Mouse (Mus musculus): ENCODE measurements at regions not wholly inside any gene's neighbourhood (a gene's known extent, or its start where the extent isn't known, plus 50 kb on each side); places are given as distances from the start of the nearest gene placed in this dataset.

DNA sequence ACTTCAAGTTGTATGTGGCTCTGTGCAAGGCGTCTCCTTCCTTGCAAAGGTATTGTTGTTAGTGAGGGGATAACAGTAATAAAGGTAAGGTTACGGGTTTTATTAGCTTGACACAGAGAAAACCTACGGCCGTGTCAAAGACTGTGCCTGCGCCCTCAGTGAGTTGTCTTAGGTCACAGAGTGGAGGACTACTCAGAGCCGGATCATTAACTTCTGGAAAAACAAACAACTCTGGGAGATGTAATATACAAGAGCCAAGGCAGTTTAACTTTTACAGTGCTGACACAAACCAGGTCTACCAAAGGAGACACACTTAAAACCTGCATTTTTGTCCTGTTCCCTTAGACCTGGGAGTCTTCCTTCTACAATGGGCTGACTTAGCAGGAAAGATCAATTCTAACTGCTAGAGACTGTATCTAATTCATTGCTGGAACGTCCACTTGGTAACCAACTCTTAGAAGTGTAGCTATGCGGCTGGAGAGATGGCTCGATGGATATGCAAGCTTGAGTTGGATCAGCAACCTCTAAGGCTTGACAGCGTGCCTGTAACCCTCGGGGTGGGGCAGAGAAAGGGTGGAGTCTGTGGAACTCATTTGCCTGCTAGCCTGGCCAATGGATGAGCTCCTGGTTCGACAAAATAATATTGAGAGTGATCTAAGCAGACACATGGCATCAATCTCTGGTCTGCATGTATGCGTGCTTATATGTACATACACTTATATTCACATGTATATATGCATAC, 115.5 kb upstream of the Adgrl2 start:
- DNase-seq (ENCODE audit: low spot score): no peak

DNA sequence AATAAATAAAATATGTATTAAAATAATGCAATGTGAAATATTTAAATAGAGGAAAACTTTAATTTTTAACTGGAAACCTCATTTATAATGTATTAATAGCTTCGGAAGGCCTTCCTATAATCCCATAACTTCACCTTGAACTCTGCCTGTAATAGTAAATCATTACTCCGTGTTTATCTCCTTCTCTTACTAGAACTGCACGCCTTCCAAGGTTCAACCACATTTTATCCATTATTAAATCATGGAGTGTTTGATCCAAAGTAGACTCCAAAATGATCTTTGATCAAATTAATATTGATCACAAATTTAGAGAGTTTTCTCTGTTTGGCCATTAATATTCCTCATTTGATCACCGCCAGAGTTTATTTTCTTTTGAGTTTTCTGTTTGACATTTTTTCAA, 114.8 kb upstream of the Adgrl2 start:
- no peak for DNase-seq (ENCODE audit: low spot score)

DNA sequence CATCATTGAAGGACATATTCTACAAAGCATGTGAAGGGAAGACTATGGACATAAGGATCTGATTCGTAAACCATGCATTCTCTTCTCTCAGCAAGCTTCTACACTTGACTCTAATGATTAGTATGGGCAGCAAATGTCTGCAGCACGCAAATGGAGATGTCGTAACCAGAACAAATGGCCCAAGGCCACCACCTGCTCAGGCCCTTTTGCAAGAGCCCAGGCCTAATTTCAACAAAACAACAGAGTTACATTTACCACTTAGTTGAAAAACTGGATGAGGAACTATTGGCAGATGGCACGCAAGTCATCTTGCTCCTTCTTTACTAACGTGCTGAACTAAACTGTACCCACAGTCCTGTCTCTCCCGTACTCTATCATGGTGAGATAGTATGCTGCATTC, 113.7 kb upstream of the Adgrl2 start:
- DNase-seq (ENCODE audit: low spot score): no peak

DNA sequence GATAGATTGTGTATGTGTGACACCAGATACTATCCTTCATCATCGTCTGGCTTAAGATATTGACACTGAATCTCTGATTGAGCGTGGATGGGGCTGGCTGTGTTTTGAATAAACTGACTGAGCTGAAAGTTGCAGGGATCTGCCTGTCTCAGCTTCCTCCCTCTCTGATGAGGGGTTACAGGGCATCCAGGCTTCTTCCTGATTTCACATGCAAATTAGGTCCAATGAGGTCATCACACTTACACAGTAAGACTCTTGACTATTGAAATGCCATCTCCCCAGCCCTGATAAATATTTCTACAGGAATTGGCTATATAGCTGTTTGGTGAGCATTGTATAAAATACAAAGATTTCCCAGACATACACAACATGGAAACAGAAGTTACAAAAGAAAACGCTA, 113.1 kb upstream of the Adgrl2 start:
- no peak for DNase-seq (ENCODE audit: low spot score)

DNA sequence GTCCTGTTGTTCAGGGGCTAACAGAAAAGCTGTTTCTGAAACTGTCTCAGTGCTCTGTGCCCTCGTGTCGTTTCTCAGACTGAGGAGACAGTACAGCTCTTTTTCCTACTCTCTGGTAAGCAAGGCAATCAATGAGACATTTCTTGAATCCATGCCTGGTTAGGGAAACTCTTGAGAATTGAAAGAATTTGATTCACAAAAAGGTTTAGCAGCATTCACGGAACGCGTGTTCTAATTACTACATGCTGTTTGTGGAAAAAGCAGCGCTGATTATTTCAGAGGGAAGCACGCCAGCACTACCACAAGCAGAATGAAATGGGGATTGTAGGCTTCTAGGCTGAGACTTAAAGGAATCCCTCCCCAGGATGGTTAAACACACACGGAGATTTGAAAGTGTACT, 112.5 kb upstream of the Adgrl2 start:
- DNase-seq (ENCODE audit: low spot score): no peak

DNA sequence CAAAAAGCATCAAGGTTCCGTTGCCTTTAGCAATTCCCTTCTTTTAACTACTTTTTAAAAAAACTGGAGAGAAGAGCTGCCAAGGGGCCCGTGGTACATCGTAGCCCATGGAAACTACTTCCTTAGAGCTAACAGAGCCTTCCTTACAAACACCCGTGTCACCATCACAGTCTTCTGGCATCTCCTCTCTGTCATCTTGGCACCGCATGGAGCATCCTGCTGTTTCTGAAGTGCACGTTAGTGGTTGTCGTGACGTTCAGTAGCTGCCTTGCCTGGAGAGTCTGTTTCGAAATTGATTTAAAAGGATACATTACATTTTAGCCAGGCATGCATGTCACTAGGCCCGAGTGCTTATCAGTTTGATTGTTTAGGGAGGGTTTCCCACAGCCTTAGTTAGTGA, 111.4 kb upstream of the Adgrl2 start:
- DNase-seq (ENCODE audit: low spot score): no peak

DNA sequence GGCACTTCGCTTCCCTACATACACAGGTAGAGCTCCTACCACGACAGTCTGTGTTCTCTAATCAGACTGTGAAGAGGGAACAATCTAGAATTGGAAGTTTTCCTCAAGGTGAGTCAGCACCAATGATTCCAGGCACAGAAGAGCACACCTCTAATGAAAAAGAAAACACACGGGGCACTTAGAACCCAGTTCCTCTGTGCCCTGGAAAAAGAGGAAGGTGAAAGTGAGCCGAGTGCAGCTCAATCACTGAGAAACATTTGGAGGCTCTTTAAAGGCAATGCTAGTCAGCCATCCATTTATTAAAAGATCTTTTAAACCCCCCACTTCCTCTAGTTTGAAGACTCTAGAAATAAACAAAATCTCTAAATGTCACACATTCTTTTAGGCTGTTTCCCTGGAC, 108.4 kb upstream of the Adgrl2 start:
- DNase-seq (ENCODE audit: low spot score): no peak

DNA sequence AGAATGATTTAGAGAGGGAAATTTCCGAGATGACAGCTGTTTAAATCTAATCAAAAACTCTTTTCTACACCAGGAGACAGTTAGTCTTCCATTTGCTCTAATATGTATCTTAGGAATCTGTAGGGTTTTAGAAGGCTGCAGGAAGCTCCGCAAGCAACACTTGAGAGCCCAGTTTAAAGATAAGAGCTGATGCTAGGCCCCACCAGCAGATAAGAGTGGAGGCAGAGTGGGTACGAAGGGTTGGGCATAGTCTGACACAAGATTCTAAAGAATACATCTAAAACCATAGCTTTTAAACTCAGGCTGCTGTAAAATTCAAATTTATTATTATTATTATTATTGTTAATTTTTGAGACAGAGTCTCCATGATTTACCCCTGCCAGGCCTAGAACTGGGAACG, 106.7 kb upstream of the Adgrl2 start:
- no peak for DNase-seq (ENCODE audit: low spot score)

DNA sequence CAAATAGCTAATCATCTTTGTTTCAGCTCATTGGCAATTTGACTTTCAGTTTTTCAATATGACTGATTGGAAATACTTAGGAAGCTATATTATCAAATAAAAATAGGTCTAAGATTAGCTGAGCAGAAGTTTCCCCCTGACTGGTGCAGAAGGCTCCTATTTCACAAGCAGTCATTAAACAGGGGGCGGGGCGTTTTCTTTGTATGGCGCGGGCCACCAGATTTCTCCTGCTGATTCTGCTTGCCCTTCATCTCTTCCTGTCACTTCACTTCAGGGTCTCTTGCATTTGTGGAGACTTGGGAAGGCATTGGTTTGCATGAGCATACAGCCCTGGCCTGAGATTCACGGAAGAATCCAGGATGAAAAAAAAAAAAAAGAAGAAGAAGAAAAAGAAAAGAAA, 102.3 kb upstream of the Adgrl2 start:
- DNase-seq (ENCODE audit: low spot score): no peak

DNA sequence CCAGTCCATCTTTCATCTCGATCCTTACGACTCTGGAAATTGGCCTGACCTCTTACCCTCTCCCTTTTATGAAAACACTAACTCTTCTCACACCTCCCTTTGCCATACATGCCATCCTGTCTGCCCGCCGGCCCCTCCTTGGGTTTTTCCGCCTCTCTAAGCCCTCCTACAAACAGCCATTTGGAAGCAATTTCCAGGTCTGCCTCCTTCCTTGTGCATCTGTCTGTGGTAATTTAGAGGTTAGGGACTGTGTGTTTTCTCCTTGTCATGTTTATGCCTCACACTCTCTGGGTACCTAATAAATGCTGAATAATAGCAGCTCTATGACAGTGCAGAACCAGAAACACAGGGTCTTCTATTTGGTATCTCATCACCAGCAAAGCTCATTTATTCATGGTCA, 99.7 kb upstream of the Adgrl2 start:
- no peak for DNase-seq (ENCODE audit: low spot score)

DNA sequence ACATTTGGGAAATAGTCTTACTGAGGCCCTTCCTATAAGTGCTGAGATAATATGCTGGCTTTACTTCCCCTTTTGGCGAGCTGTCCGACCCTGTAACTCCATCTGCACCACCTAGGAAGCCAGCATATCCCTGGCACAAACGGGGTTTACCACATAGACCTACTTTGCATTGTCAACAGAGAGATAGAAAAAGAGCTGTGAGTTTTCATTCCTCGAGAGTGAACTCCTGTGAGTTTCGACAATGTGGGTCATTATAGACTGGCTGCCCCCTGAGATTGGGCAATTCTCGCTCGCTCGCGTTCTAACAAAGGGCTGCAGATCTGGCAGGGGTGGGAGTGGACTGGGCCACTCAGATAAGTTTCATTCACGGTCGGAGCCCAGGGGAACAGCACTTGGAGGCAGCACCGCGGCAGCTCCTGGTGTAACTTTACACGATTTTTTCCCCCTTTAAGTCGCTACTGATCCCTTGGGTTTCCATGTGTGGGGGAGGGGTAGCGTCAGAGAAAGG, 98.3 kb upstream of the Adgrl2 start:
- no peak for DNase-seq (ENCODE audit: low spot score)

DNA sequence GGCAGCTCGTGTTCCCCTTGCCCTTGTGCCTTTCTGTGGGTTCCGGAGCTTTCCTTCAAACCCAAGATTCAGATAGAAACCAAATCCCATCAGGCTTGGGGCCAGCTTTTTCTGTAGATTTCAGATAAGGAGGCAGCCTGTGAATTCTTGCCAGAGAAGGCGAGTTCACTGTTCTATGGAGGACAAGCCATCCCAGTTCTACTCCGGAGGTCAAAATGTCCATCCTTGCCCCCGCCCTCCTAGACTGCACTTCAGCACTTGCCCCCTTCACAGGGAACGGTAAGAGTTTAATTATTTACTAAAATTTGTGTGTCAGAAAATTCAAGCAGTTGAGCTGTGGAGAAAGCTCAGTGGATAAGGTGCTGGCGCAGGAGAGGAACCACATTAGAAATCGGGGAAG, 97.1 kb upstream of the Adgrl2 start:
- DNase-seq (ENCODE audit: low spot score): no peak

DNA sequence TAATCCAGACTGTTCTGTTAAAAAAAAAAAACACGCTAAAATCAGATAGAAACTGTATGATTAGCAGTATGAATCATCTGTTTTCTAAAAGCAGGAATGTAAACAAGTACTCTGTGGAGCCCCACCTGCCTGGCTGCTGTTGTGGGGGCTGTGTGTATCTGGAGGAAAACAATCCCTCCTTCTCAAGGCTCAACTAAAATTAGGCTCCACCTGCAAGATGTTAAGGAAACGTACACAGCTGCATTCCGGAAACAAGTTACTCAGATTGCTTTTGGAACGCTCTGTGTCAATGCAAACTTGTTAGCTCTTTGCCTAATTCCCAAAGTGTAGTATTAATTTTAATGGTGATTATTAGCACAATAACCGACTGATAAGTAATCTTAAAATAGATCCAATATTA, 96.3 kb upstream of the Adgrl2 start:
- DNase-seq (ENCODE audit: low spot score): no peak

DNA sequence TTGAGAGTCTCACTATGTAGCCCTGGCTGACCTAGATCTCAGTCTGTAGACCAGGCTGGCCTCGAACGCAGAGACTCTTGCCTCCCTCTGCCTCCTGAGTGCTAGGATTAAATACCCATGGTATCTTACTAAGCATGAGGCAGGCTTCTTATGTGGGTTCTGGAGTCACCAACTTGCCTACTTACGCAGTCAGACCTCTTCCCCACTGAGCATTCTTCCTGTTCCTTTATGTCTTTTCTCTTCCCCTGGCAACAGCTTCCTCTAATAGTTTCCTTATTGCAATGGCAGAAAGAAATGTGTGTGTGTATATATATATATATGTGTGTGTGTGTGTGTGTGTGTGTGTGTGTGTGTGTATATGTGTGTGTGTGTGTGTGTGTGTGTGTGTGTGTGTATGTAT, 95.7 kb upstream of the Adgrl2 start:
- no peak for DNase-seq (ENCODE audit: low spot score)

DNA sequence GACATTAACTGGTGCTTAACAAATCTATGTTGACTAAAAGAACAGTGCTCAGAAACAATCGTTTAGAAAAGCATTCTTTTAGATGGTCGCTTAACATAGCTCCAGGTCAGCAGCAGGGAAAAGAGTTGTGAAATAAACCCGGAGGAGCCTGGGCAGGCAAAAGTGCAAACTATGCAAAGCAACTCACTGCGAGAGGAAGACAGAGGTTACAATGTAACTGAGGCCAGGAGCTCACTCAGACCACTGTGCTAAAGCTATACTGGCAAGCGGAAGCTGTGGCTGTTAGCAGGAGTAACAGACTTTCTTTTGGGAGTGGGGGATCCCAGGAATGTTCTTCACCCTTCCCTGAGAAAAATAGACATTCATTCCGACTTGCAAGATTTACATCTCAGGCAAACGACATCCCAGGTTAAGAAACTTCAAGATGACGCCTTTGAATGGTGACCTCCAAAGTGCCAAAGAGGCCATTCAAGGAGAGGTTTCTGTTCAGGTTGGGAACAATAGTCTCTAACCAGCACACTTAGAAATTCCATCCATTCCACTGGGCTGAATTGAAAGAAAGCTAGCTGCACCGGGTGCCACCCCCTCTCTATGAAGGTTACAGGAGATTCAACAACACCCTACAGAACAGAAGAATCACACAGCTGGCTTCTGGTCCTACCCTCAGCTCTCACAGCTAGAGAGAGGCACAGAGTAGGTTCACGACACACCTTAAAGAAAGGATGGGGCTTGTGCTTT, 94.7 kb upstream of the Adgrl2 start:
- DNase-seq (ENCODE audit: low spot score): no peak

DNA sequence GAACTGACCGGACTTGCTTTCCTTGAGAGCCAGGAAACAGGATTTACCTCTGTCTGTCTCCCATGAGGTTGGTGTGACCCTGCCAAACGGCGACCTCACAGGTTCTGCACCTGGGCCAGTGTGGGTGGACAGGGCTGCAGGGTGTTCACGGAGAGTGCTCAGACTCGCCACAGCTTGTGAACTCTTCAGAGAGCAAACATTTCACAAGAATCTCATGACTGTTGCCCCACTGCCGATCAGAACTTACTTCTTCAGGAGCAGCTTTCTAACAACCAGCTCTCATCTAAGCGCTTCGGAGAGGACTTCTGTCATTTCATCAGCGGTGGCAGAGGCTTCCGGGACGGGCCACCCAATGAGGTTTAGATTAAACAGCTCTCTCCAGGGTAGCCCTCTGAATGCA, 93.0 kb upstream of the Adgrl2 start:
- DNase-seq (ENCODE audit: low spot score): no peak

DNA sequence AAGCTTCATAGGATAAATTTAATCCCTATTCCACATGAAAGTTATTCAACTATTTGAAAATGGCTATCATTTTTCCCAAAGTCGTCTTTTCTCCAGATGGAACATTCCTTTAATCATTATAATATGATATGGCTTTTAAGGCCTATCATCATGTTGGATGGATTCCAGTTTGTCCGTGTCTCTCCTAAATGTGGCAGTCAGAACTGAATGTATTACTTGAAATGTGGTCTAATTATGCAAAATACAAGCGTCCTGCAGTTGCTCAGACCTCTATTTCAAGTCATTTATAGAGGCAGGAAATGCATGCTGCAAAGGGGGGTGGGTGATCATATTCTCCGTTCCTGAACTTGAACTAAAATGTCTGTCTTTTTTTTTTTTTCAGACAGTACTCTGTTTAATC, 88.5 kb upstream of the Adgrl2 start:
- no peak for DNase-seq (ENCODE audit: low spot score)

DNA sequence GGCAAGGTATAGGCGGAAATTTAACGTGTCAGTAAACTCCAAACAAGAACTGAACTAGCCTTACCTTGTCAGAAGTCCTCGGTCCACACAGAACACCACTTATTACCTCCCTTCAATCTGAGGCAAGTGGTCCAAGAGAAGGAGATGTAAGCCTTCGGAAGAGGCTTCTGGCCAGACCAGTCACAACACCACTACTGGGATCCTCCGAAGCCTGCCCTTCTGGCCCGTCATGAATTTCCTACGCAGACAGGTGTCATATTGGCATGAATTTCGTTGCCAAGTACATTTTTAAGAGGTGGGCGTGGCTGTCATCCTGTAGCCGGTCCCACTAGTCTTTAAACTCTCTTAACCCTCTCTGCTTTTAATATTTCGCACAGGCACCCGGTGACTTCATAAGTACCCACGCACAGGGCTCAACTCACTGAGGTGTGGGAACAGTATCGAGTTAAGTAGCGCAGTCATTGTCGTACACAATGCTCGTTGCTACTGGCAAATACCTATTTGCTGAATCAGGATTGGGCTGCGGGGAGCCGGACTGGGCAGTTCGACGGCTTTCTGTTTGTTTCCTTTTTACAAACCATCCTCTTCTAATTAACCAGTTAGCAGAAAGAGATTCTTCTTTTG, 86.7 kb upstream of the Adgrl2 start:
- DNase-seq (ENCODE audit: low spot score): no peak

DNA sequence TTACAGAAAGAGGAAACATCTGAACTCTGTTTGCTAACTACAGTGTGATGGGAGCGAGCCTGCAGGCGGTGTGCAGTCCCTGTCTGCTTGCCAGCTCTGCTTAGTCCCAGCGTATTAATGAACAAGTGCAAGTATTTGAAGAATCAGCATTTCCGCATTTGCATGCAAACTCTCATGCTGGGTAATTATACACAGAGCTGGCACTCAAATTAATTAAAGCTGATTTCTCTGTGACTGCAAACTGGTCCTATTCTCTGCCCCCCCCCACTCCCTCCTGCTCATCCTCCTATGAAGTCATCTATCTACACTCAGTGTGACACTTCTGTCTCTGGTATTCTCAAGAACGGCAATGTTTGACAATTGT, 85.1 kb upstream of the Adgrl2 start:
- no peak for DNase-seq (ENCODE audit: low spot score)

DNA sequence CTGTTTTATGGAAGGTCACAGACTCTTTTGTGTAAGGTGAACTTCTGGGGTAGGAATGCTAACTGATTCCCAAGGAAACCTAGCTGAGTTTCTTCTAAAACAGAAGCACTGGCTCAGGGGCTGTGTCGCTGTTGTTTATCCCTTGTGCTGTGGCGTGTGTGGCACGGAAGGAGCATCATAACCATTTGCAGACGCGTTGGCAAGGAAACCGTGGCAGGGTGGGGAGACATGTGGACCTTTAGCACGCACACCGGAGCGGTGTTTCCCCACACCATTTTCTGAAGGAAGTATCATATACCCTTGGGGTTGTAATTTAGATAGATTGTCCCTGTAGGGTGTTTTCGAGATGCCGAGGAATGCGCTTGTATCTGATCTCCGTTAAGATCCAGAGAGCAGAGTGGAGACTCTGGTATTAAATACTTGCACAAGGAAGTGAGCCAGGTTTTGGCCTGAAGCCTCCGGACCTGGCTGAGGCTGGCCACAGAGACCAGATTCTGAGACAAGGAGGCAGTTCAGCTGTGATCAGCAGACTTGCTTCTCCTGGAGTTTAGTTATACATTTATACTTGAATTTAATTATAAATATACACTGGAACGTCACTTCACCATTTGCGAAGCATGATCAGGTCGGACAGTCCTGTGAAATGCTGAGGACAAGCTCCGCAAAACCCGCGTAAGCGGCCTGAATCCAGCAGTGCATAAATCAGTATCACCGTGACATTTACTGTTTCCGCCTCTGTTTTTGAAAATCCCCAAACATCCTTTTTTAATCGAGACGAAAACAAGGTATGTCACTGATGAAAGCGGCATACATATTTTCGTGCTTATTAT, 84.5 kb upstream of the Adgrl2 start:
- DNase-seq (ENCODE audit: low spot score): no peak

DNA sequence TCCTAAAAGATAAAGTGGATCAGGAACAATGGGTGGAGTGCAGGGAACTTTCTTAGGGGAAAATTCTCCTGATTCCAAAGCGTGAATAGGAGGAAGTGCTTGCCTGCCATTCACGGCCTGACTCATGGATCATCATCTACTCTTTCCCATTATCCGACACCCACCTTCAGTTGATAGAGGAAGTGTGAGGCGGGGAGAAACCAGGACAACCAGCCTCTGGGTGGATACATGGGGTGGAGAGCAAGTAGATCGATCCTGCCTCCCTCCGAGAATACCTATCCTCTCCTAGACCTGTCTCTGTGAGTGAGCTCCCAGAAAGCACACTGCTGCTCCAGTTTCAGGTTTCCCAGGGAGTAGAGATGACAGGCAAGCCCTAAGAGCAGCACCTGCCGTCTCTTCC, 79.8 kb upstream of the Adgrl2 start:
- DNase-seq (ENCODE audit: low spot score): no peak

DNA sequence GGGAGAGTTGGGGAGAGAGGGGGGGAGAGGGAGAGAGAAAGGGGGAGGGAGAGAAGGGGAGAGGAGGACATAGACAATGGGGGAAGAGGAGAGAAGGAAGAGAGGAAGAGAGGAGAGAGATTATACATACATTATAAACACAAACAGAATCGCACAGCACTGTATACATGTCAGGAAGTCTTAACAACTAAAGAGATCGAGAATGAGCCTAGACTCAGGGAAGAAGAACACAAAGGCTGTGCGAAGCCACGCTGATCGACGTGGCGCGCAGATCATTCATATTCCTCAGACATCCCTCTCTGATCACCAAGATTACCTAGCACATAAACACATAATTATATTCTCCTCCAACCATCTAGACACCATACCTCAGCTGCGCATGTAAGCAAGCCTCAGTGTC, 79.1 kb upstream of the Adgrl2 start:
- DNase-seq (ENCODE audit: low spot score): no peak

DNA sequence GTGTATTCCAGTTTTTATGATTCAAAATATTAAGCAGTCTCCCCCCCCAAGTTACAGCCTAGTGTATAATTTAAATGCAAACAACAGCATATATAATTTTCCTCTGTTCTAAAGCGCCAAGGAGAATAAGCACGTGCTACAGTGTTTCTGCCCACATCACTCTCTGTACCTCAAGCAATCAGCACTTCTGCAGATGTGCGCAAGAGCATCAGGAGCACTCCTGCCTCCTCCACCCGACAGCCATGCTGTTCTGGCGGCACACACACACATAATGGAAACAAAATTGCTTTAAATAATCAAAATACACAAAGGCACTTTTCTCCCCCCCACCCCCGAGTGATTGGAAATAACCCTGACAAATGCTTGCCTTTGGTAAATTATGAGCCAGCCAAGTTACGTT, 78.5 kb upstream of the Adgrl2 start:
- DNase-seq (ENCODE audit: low spot score): no peak

Data from ovary, postnatal 10 days (tissue).